In genomic region chr11:121235475-121236238, GRCm38 (mm10) we compare ENCODE assay signal across 8 mouse cellular contexts. TPM values are rescaled to one million over a fixed set of nuclear protein-coding genes. Genes with fewer than 3 reads are reported as not detected.
DNase-seq lines count a peak whose midpoint lies in the region; ATAC-seq and TF ChIP-seq lines count a peak whose summit lies in the region.

No protein-coding gene starts in this region.

- peak overlapping the region; percentile 89 for H3K9ac ChIP-seq in heart, embryonic 16.5 days (ENCODE audit: low read length)
- no peak overlapping the region for H3K9ac ChIP-seq in midbrain, embryonic 16.5 days (ENCODE audit: low read depth, low read length)

- peaks cover 5% of the 10 kb centered on the region; the same call in 1 of the 2 replicates for H3K4me1 ChIP-seq in cerebellum, adult 2 months (ENCODE audit: control insufficient read depth, insufficient read depth, low read length)
- peaks cover 35% of the 10 kb centered on the region for H3K4me1 ChIP-seq in heart, embryonic 16.5 days (ENCODE audit: control insufficient read depth, insufficient read depth, low read length)
- H3K4me1 ChIP-seq in limb, embryonic 10.5 days = peaks cover 14% of the 10 kb centered on the region; the same call in 1 of the 2 replicates
- H3K4me1 ChIP-seq in midbrain, embryonic 16.5 days (ENCODE audit: control insufficient read depth, insufficient read depth, low read length) = peaks cover 27% of the 10 kb centered on the region

- no peak for TF ChIP-seq POLR2A in cerebellum, adult 2 months (IDR thresholded peaks at IDR 0.05; ENCODE audit: borderline replicate concordance, insufficient read depth, low read length)

- intact Hi-C loops in left cerebral cortex, adult 2 months (cut with DNase I) = loop anchor here (5.0 to 10.0 kb wide), 2 partner anchors 117 to 199 kb away; partner anchors contain the start of genes Fn3k and Wdr45b
- intact Hi-C loops in left cerebral cortex, postnatal 36 days (cut with DNase I) = no loop called here

- H3K36me3 ChIP-seq in heart, embryonic 16.5 days (ENCODE audit: control insufficient read depth, insufficient read depth) = peaks cover 7% of the 10 kb centered on the region; the same call in 1 of the 2 replicates
- peaks cover 20% of the 10 kb centered on the region for H3K36me3 ChIP-seq in limb, embryonic 10.5 days
- no peaks in the 10 kb centered on the region; the same call in 1 of the 2 replicates for H3K36me3 ChIP-seq in midbrain, embryonic 16.5 days (ENCODE audit: control insufficient read depth, insufficient read depth, low read length)

- no peaks in the 10 kb centered on the region for H3K9me3 ChIP-seq in heart, embryonic 16.5 days (replicated peaks; ENCODE audit: control insufficient read depth, low read length)
- no peaks in the 10 kb centered on the region for H3K9me3 ChIP-seq in limb, embryonic 10.5 days (replicated peaks)
- H3K9me3 ChIP-seq in midbrain, embryonic 16.5 days (replicated peaks; ENCODE audit: control insufficient read depth, low read length, poor library complexity, severe bottlenecking) = no peaks in the 10 kb centered on the region

- H3K4me2 ChIP-seq in heart, embryonic 16.5 days (ENCODE audit: low read depth, low read length) = peak overlapping the region; percentile 68
- peak overlapping the region; percentile 57 for H3K4me2 ChIP-seq in midbrain, embryonic 16.5 days (ENCODE audit: low read length)

- no peak for ATAC-seq in heart, embryonic 16.5 days (replicated peaks; ENCODE audit: extremely low read depth, insufficient read depth, low FRiP score)
- no peak for ATAC-seq in midbrain, embryonic 16.5 days

- DNase-seq in left cerebral cortex, adult 2 months (ENCODE audit: extremely low spot score in 1 of 2, low spot score in 2 of 2) = no peak
- DNase-seq in left cerebral cortex, postnatal 36 days (ENCODE audit: low spot score in 2 of 2) = no peak
- DNase-seq in cerebellum, adult 2 months = peak; percentile 37 to 48
- peak; percentile 43 for DNase-seq in limb, embryonic 10.5 days (ENCODE audit: low spot score)
- peak; percentile 85 for DNase-seq in thymus, postnatal 14 days
- DNase-seq in urinary bladder, postnatal 14 days (ENCODE audit: low spot score) = no peak

- WGBS in cerebellum, adult 2 months = 32% methylated on average over 9 of the region's 9 CpGs
- 31% methylated on average over 9 of the region's 9 CpGs for WGBS in heart, embryonic 16.5 days
- 28% methylated on average over 9 of the region's 9 CpGs for WGBS in limb, embryonic 10.5 days
- 23% methylated on average over 9 of the region's 9 CpGs for WGBS in midbrain, embryonic 16.5 days

- peak overlapping the region; percentile 99 for H3K27ac ChIP-seq in left cerebral cortex, adult 2 months
- H3K27ac ChIP-seq in cerebellum, adult 2 months (ENCODE audit: insufficient read depth, low read length) = no peak overlapping the region
- H3K27ac ChIP-seq in heart, embryonic 16.5 days (ENCODE audit: low read length) = peak overlapping the region; percentile 100
- peak overlapping the region; percentile 98 for H3K27ac ChIP-seq in limb, embryonic 10.5 days
- H3K27ac ChIP-seq in midbrain, embryonic 16.5 days (ENCODE audit: low read length) = peak overlapping the region; percentile 100

- no peak overlapping the region for H3K4me3 ChIP-seq in left cerebral cortex, adult 2 months
- H3K4me3 ChIP-seq in cerebellum, adult 2 months (replicated peaks; ENCODE audit: insufficient read depth, low read depth, low read length) = no peak overlapping the region
- no peak overlapping the region for H3K4me3 ChIP-seq in heart, embryonic 16.5 days (ENCODE audit: low read length)
- H3K4me3 ChIP-seq in limb, embryonic 10.5 days = peak overlapping the region; percentile 71
- no peak overlapping the region; the same call in 1 of the 2 replicates for H3K4me3 ChIP-seq in midbrain, embryonic 16.5 days (ENCODE audit: low read depth, low read length)

- peak; percentile 57 for TF ChIP-seq CTCF in left cerebral cortex, adult 2 months (IDR thresholded peaks at IDR 0.05)
- TF ChIP-seq CTCF in cerebellum, adult 2 months (IDR thresholded peaks at IDR 0.05; ENCODE audit: borderline replicate concordance, insufficient read depth, low read depth, low read length) = peak; percentile 41; the same call in 1 of the 2 replicates

- no peaks in the 10 kb centered on the region for H3K27me3 ChIP-seq in cerebellum, adult 2 months (ENCODE audit: control insufficient read depth, insufficient read depth, low read length)
- H3K27me3 ChIP-seq in heart, embryonic 16.5 days (ENCODE audit: control insufficient read depth, insufficient read depth, low read length) = no peaks in the 10 kb centered on the region
- no peaks in the 10 kb centered on the region for H3K27me3 ChIP-seq in limb, embryonic 10.5 days (ENCODE audit: low read depth, poor library complexity, severe bottlenecking)
- H3K27me3 ChIP-seq in midbrain, embryonic 16.5 days (ENCODE audit: control insufficient read depth, insufficient read depth, low read depth, low read length) = no peaks in the 10 kb centered on the region

RNA-seq across cellular contexts. Expression of gene Narf, which starts 1.4 kb away (rescaled TPM):
- 10 to 100 TPM; 39.2 to 48.9 TPM for total RNA-seq in left cerebral cortex, adult 2 months (2021)
- 10 to 100 TPM; 48.1 to 62.7 TPM for total RNA-seq in left cerebral cortex, postnatal 36 days (2021)
- polyA plus RNA-seq in cerebellum, adult 2 months (2012; rRNA removed) = 60.4 and 68.9 TPM in 2 replicates
- polyA plus RNA-seq in heart, embryonic 16.5 days (2015; fragmentation: Nextera tagmentation; extraction: Ambion mirVana) = 64.9 and 68.4 TPM in 2 replicates
- polyA plus RNA-seq in limb, embryonic 10.5 days (2016; fragmentation: Nextera tagmentation; extraction: Ambion mirVana) = 40.8 and 60.4 TPM in 2 replicates
- polyA plus RNA-seq in midbrain, embryonic 16.5 days (2015; fragmentation: Nextera tagmentation; extraction: Ambion mirVana) = 93.1 and 104 TPM in 2 replicates

RNA-seq across cellular contexts. Expression of gene Cybc1, which starts 6.5 kb away (rescaled TPM):
- 10 to 100 TPM; 22.0 to 23.3 TPM for total RNA-seq in left cerebral cortex, adult 2 months (2021)
- total RNA-seq in left cerebral cortex, postnatal 36 days (2021) = 10 to 100 TPM; 20.4 to 27.7 TPM
- 36.2 and 37.4 TPM in 2 replicates for polyA plus RNA-seq in cerebellum, adult 2 months (2012; rRNA removed)
- 24.5 and 27.1 TPM in 2 replicates for polyA plus RNA-seq in heart, embryonic 16.5 days (2015; fragmentation: Nextera tagmentation; extraction: Ambion mirVana)
- 29.4 and 33.8 TPM in 2 replicates for polyA plus RNA-seq in limb, embryonic 10.5 days (2016; fragmentation: Nextera tagmentation; extraction: Ambion mirVana)
- polyA plus RNA-seq in midbrain, embryonic 16.5 days (2015; fragmentation: Nextera tagmentation; extraction: Ambion mirVana) = 39.6 and 40.3 TPM in 2 replicates

RNA-seq across cellular contexts. Expression of gene Foxk2, which starts 24.1 kb away (rescaled TPM):
- total RNA-seq in left cerebral cortex, adult 2 months (2021) = 10 to 100 TPM; 84.0 to 86.5 TPM
- total RNA-seq in left cerebral cortex, postnatal 36 days (2021) = 10 to 100 TPM; 85.1 to 89.9 TPM
- polyA plus RNA-seq in cerebellum, adult 2 months (2012; rRNA removed) = 44.7 and 47.1 TPM in 2 replicates
- 4.6 and 6.4 TPM in 2 replicates for polyA plus RNA-seq in heart, embryonic 16.5 days (2015; fragmentation: Nextera tagmentation; extraction: Ambion mirVana)
- 11.0 and 11.1 TPM in 2 replicates for polyA plus RNA-seq in limb, embryonic 10.5 days (2016; fragmentation: Nextera tagmentation; extraction: Ambion mirVana)
- polyA plus RNA-seq in midbrain, embryonic 16.5 days (2015; fragmentation: Nextera tagmentation; extraction: Ambion mirVana) = 11.6 and 14.0 TPM in 2 replicates

RNA-seq across cellular contexts. Expression of gene Ogfod3, which starts 31.1 kb away (rescaled TPM):
- 1 to 10 TPM; 7.2 TPM for total RNA-seq in left cerebral cortex, adult 2 months (2021)
- 1 to 10 TPM; 7.9 to 8.0 TPM for total RNA-seq in left cerebral cortex, postnatal 36 days (2021)
- 11.4 and 12.0 TPM in 2 replicates for polyA plus RNA-seq in cerebellum, adult 2 months (2012; rRNA removed)
- 28.2 and 32.7 TPM in 2 replicates for polyA plus RNA-seq in heart, embryonic 16.5 days (2015; fragmentation: Nextera tagmentation; extraction: Ambion mirVana)
- 17.0 and 19.1 TPM in 2 replicates for polyA plus RNA-seq in limb, embryonic 10.5 days (2016; fragmentation: Nextera tagmentation; extraction: Ambion mirVana)
- 24.0 and 27.6 TPM in 2 replicates for polyA plus RNA-seq in midbrain, embryonic 16.5 days (2015; fragmentation: Nextera tagmentation; extraction: Ambion mirVana)

RNA-seq across cellular contexts. Expression of gene Hexdc, which starts 31.4 kb away (rescaled TPM):
- 10 to 100 TPM; 21.2 to 26.8 TPM for total RNA-seq in left cerebral cortex, adult 2 months (2021)
- total RNA-seq in left cerebral cortex, postnatal 36 days (2021) = 10 to 100 TPM; 24.5 to 28.6 TPM
- polyA plus RNA-seq in cerebellum, adult 2 months (2012; rRNA removed) = 54.1 and 61.0 TPM in 2 replicates
- polyA plus RNA-seq in heart, embryonic 16.5 days (2015; fragmentation: Nextera tagmentation; extraction: Ambion mirVana) = 9.1 and 9.3 TPM in 2 replicates
- 5.7 and 9.0 TPM in 2 replicates for polyA plus RNA-seq in limb, embryonic 10.5 days (2016; fragmentation: Nextera tagmentation; extraction: Ambion mirVana)
- polyA plus RNA-seq in midbrain, embryonic 16.5 days (2015; fragmentation: Nextera tagmentation; extraction: Ambion mirVana) = 34.5 and 40.9 TPM in 2 replicates

Comparison
In these comparisons a context has a peak if more than half of its experiments do, and no peak if none do; other contexts are left out.
1. DNase-seq: peak in cerebellum, adult 2 months (2 of 2), limb, embryonic 10.5 days (single experiment) and thymus, postnatal 14 days (single experiment); none in left cerebral cortex, adult 2 months (0 of 2), left cerebral cortex, postnatal 36 days (0 of 2) and urinary bladder, postnatal 14 days (single experiment).